Mouse (Mus musculus): ENCODE measurements at regions not wholly inside any gene's neighbourhood (a gene's known extent, or its start where the extent isn't known, plus 50 kb on each side); places are given as distances from the start of the nearest gene placed in this dataset.

- 63% methylated on average over 8 of the region's 8 CpGs for WGBS
- Histone ChIP-seq H3K9me3 (replicated peaks; ENCODE audit: control insufficient read depth, low read length) (no peaks in the 10 kb centered on the region), H3K9ac (ENCODE audit: low read length) (no peak overlapping the region), H3K27ac (ENCODE audit: low read length) (peak overlapping the region; percentile 76), H3K4me3 (ENCODE audit: low read length) (no peak overlapping the region), H3K4me2 (ENCODE audit: low read depth, low read length) (no peak overlapping the region), H3K36me3 (ENCODE audit: control insufficient read depth, insufficient read depth) (no peaks in the 10 kb centered on the region), H3K4me1 (ENCODE audit: control insufficient read depth, insufficient read depth, low read length) (peaks cover 22% of the 10 kb centered on the region), H3K27me3 (ENCODE audit: control insufficient read depth, insufficient read depth, low read length) (no peaks in the 10 kb centered on the region)
- ATAC-seq (replicated peaks; ENCODE audit: extremely low read depth, insufficient read depth, low FRiP score): peak; percentile 76
Observed at GRCm38 (mm10) chr10:39261174-39262145, 97.9 kb upstream of the Ccn6 start.

- Histone ChIP-seq H3K27ac (ENCODE audit: low read length) (no peak overlapping the region), H3K4me1 (ENCODE audit: control insufficient read depth, insufficient read depth, low read length) (peaks cover 16% of the 10 kb centered on the region), H3K4me2 (ENCODE audit: low read depth, low read length) (no peak overlapping the region), H3K9me3 (replicated peaks; ENCODE audit: control insufficient read depth, low read length) (no peaks in the 10 kb centered on the region), H3K4me3 (ENCODE audit: low read length) (no peak overlapping the region), H3K36me3 (ENCODE audit: control insufficient read depth, insufficient read depth) (no peaks in the 10 kb centered on the region), H3K27me3 (ENCODE audit: control insufficient read depth, insufficient read depth, low read length) (no peaks in the 10 kb centered on the region), H3K9ac (ENCODE audit: low read length) (no peak overlapping the region)
- 89% methylated on average over 6 of the region's 6 CpGs for WGBS
- ATAC-seq (replicated peaks; ENCODE audit: extremely low read depth, insufficient read depth, low FRiP score): no peak
Observed at GRCm38 (mm10) chr10:39260061-39260460, 96.5 kb upstream of the Ccn6 start.

DNA sequence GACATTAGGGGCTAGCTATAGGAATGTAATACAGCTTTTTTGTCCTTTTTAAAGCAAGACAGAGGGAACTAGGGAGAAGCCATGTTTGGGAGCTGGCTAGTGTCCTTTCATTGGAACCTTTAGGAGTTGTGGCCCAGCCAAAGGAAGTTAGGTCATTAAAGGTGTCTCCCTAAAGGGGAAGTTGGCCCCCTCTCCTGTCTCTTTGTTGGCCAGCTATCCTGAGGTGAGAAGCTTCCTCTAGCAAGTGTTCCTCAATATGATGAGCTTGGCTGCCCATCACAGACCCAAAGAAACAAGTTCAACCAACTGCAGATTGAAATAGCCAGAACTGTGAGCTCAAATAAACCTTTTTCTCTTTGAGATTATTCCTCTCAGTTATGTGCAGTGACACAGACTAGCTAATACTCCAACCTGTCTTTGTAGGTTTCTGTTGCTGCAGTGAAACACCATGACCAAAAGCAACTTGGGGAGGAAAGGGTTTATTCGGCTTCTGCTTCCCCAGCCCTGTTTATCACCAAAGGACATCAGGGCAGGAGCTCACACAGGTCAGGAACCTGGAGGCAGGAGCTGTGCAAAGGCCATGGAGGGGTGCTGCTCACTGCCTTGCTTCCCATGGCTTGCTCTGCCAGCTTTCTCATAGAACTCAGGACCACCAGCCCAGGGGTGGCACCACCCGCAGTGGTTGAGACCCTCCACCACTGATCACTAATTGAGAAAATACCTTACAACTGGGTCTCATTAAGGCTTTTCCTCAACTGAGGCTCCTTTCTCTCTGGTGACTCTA, 94.0 kb upstream of the Ccn6 start:
- WGBS: 88% methylated on average over 2 of the region's 2 CpGs
- Histone ChIP-seq H3K4me1 (ENCODE audit: control insufficient read depth, insufficient read depth, low read length) (peaks cover 11% of the 10 kb centered on the region), H3K27me3 (ENCODE audit: control insufficient read depth, insufficient read depth, low read length) (no peaks in the 10 kb centered on the region), H3K4me2 (ENCODE audit: low read depth, low read length) (no peak overlapping the region), H3K4me3 (ENCODE audit: low read length) (no peak overlapping the region), H3K9me3 (replicated peaks; ENCODE audit: control insufficient read depth, low read length) (no peaks in the 10 kb centered on the region), H3K9ac (ENCODE audit: low read length) (no peak overlapping the region), H3K27ac (ENCODE audit: low read length) (no peak overlapping the region), H3K36me3 (ENCODE audit: control insufficient read depth, insufficient read depth) (no peaks in the 10 kb centered on the region)
- ATAC-seq (replicated peaks; ENCODE audit: extremely low read depth, insufficient read depth, low FRiP score): no peak

GRCm38 (mm10) chr10:39254561-39254960, 91.0 kb upstream of the Ccn6 start:
- no peak overlapping the region for H3K9ac ChIP-seq (ENCODE audit: low read length)
- 69% methylated on average over 2 of the region's 2 CpGs for WGBS

DNA sequence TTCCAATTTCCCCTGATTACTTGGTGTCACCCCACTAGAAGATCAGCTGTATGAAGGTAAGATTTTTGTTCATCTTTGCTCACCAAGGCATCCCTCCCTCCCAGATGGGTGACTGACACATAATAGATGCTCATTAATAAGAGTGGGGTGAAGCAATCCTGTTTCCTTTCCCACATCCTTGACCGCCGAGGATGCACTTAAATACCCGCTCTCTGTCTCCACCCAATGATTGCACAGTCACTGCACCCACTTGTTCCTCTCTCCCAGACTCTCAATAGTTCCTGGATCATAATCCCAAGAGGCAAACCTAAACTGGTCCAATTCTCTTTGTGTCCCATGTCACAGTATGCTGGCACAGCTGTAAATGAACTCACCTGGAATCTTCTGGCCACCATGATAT, 86.4 kb upstream of the Ccn6 start:
- 85% methylated on average over 3 of the region's 3 CpGs for WGBS

More at GRCm38 (mm10) chr10:39254561-39254960, 91.0 kb upstream of the Ccn6 start:
- ATAC-seq (replicated peaks; ENCODE audit: extremely low read depth, insufficient read depth, low FRiP score): no peak
- Histone ChIP-seq H3K27me3 (ENCODE audit: control insufficient read depth, insufficient read depth, low read length) (no peaks in the 10 kb centered on the region), H3K27ac (ENCODE audit: low read length) (no peak overlapping the region), H3K36me3 (ENCODE audit: control insufficient read depth, insufficient read depth) (no peaks in the 10 kb centered on the region), H3K4me1 (ENCODE audit: control insufficient read depth, insufficient read depth, low read length) (no peaks in the 10 kb centered on the region), H3K4me2 (ENCODE audit: low read depth, low read length) (no peak overlapping the region), H3K9me3 (replicated peaks; ENCODE audit: control insufficient read depth, low read length) (no peaks in the 10 kb centered on the region), H3K4me3 (ENCODE audit: low read length) (no peak overlapping the region)

GRCm38 (mm10) chr10:39248486-39248885, 84.9 kb upstream of the Ccn6 start:
- no peak for ATAC-seq (replicated peaks; ENCODE audit: extremely low read depth, insufficient read depth, low FRiP score)
- Histone ChIP-seq H3K9ac (ENCODE audit: low read length) (no peak overlapping the region), H3K4me1 (ENCODE audit: control insufficient read depth, insufficient read depth, low read length) (no peaks in the 10 kb centered on the region), H3K4me3 (ENCODE audit: low read length) (no peak overlapping the region), H3K27ac (ENCODE audit: low read length) (no peak overlapping the region), H3K9me3 (replicated peaks; ENCODE audit: control insufficient read depth, low read length) (no peaks in the 10 kb centered on the region), H3K4me2 (ENCODE audit: low read depth, low read length) (no peak overlapping the region), H3K27me3 (ENCODE audit: control insufficient read depth, insufficient read depth, low read length) (no peaks in the 10 kb centered on the region), H3K36me3 (ENCODE audit: control insufficient read depth, insufficient read depth) (no peaks in the 10 kb centered on the region)
- WGBS: 61% methylated on average over 4 of the region's 4 CpGs

More for the DNA sequence above, 86.4 kb upstream of the Ccn6 start:
- no peaks in the 10 kb centered on the region for H3K36me3 ChIP-seq (ENCODE audit: control insufficient read depth, insufficient read depth)
- no peaks in the 10 kb centered on the region for H3K27me3 ChIP-seq (ENCODE audit: control insufficient read depth, insufficient read depth, low read length)
- no peak overlapping the region for H3K9ac ChIP-seq (ENCODE audit: low read length)
- no peak overlapping the region for H3K4me3 ChIP-seq (ENCODE audit: low read length)
- no peaks in the 10 kb centered on the region for H3K9me3 ChIP-seq (replicated peaks; ENCODE audit: control insufficient read depth, low read length)
- ATAC-seq (replicated peaks; ENCODE audit: extremely low read depth, insufficient read depth, low FRiP score): no peak
- H3K4me1 ChIP-seq (ENCODE audit: control insufficient read depth, insufficient read depth, low read length): no peaks in the 10 kb centered on the region
- H3K27ac ChIP-seq (ENCODE audit: low read length): no peak overlapping the region
- H3K4me2 ChIP-seq (ENCODE audit: low read depth, low read length): no peak overlapping the region

- 66% methylated on average over 3 of the region's 3 CpGs for WGBS
- Histone ChIP-seq H3K9me3 (replicated peaks; ENCODE audit: control insufficient read depth, low read length) (no peaks in the 10 kb centered on the region), H3K36me3 (ENCODE audit: control insufficient read depth, insufficient read depth) (no peaks in the 10 kb centered on the region), H3K4me2 (ENCODE audit: low read depth, low read length) (no peak overlapping the region), H3K4me1 (ENCODE audit: control insufficient read depth, insufficient read depth, low read length) (no peaks in the 10 kb centered on the region), H3K4me3 (ENCODE audit: low read length) (no peak overlapping the region), H3K27ac (ENCODE audit: low read length) (no peak overlapping the region), H3K27me3 (ENCODE audit: control insufficient read depth, insufficient read depth, low read length) (no peaks in the 10 kb centered on the region), H3K9ac (ENCODE audit: low read length) (no peak overlapping the region)
- no peak for ATAC-seq (replicated peaks; ENCODE audit: extremely low read depth, insufficient read depth, low FRiP score)
Observed at GRCm38 (mm10) chr10:39246984-39247383, 83.4 kb upstream of the Ccn6 start.

GRCm38 (mm10) chr10:39245141-39245540, 81.5 kb upstream of the Ccn6 start:
- H3K9ac ChIP-seq (ENCODE audit: low read length): no peak overlapping the region
- no peak overlapping the region for H3K4me2 ChIP-seq (ENCODE audit: low read depth, low read length)
- H3K9me3 ChIP-seq (replicated peaks; ENCODE audit: control insufficient read depth, low read length): no peaks in the 10 kb centered on the region
- H3K27ac ChIP-seq (ENCODE audit: low read length): no peak overlapping the region
- WGBS: 63% methylated on average over 4 of the region's 4 CpGs
- H3K27me3 ChIP-seq (ENCODE audit: control insufficient read depth, insufficient read depth, low read length): no peaks in the 10 kb centered on the region
- no peak overlapping the region for H3K4me3 ChIP-seq (ENCODE audit: low read length)
- H3K4me1 ChIP-seq (ENCODE audit: control insufficient read depth, insufficient read depth, low read length): no peaks in the 10 kb centered on the region
- ATAC-seq (replicated peaks; ENCODE audit: extremely low read depth, insufficient read depth, low FRiP score): no peak
- no peaks in the 10 kb centered on the region for H3K36me3 ChIP-seq (ENCODE audit: control insufficient read depth, insufficient read depth)

DNA sequence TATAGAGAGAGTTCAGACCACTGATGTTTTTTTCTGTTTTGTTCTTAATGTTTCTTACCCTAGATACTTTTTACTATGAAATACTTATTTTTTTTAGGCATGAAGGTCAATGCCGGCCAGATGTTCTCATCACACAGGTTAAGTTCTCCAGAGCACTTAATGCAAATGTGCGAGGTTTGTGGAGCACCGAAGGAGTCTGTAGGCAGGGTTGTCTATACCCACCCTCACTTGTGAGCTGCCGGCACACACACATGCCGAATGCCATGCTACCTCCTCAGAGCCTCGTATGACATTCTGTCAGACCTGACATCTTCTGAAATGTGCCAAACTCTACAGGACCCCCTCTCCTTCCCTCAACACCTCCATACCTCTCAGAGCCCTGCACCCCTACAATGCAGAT, 80.5 kb upstream of the Ccn6 start:
- Histone ChIP-seq H3K9me3 (replicated peaks; ENCODE audit: control insufficient read depth, low read length) (no peaks in the 10 kb centered on the region), H3K9ac (ENCODE audit: low read length) (no peak overlapping the region), H3K36me3 (ENCODE audit: control insufficient read depth, insufficient read depth) (no peaks in the 10 kb centered on the region), H3K4me2 (ENCODE audit: low read depth, low read length) (no peak overlapping the region), H3K27ac (ENCODE audit: low read length) (no peak overlapping the region), H3K4me3 (ENCODE audit: low read length) (no peak overlapping the region), H3K4me1 (ENCODE audit: control insufficient read depth, insufficient read depth, low read length) (0 out of 2 replicates have a peak, but pooled peaks cover 3% of the 10 kb centered on the region), H3K27me3 (ENCODE audit: control insufficient read depth, insufficient read depth, low read length) (no peaks in the 10 kb centered on the region)
- 82% methylated on average over 6 of the region's 6 CpGs for WGBS
- ATAC-seq (replicated peaks; ENCODE audit: extremely low read depth, insufficient read depth, low FRiP score): no peak

Data from heart, embryonic 16.5 days (tissue).